In the genomic region with DNA sequence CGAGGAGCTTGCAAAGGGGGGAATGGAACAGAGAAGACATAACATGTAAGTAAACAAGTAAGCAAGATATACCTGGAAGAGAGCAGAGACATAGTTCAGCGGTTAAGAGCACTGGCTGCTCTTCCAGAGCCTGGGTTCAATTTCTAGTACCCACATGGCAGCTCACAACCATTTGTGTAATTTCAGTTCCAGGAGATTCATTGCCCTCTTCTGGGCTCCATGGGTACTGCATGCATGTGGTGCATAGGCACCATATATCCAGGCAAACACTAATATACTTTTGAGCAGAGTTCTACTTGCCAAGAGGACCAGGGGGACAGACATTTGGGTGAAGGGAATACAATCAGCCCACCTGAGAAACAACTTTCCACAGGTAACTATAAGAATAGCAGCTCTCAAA, we compare ENCODE assay signal across 9 mouse cellular contexts. TPM values are rescaled to one million over a fixed set of nuclear protein-coding genes. Genes with fewer than 3 reads are reported as not detected.
DNase-seq lines count a peak whose midpoint lies in the region; ATAC-seq lines count a peak whose summit lies in the region.
"Had no signal": no experiment of that assay in that cellular context is flagged by ENCODE, and none has a peak within 500 bp of the region (broad histone marks: within the 10 kb centered on the region; RNA-seq: fewer than 3 reads in every experiment).

No protein-coding gene starts in this region.

- WGBS in liver, embryonic 12.5 days (ENCODE audit: insufficient replicate concordance): 84% methylated on average over 2 of the region's 2 CpGs

- peaks cover 30% of the 10 kb centered on the region for H3K4me1 ChIP-seq in liver, embryonic 12.5 days

- H3K4me2 ChIP-seq in liver, embryonic 12.5 days: no peak overlapping the region

- no peak overlapping the region for H3K27ac ChIP-seq in liver, embryonic 12.5 days

- no peak overlapping the region for H3K9ac ChIP-seq in liver, embryonic 12.5 days

- peaks cover 100% of the 10 kb centered on the region for H3K36me3 ChIP-seq in liver, embryonic 12.5 days

- no peaks in the 10 kb centered on the region for H3K27me3 ChIP-seq in liver, embryonic 12.5 days (replicated peaks)

- no peak for ATAC-seq in liver, embryonic 12.5 days

- no peaks in the 10 kb centered on the region for H3K9me3 ChIP-seq in liver, embryonic 12.5 days (replicated peaks)

- no peak overlapping the region for H3K4me3 ChIP-seq in liver, embryonic 12.5 days

- peak; percentile 45 for DNase-seq in cerebellum, adult 9-10 months
- no peak for DNase-seq in cerebellum, adult 8-10 months
- DNase-seq in liver: peak; percentile 76
- peak; percentile 39 for DNase-seq in brain, adult 2 months (ENCODE audit: low read depth, low spot score)
- DNase-seq in kidney, adult 8-10 months: peak; percentile 27 to 74
- DNase-seq in mesoderm, embryonic 11.5 days (ENCODE audit: low read depth, low spot score): peak; percentile 64
- no peak for DNase-seq in ovary, postnatal 10 days (ENCODE audit: low spot score)

RNA-seq across cellular contexts. Expression of a gene that starts 29.8 kb away (rescaled TPM):
- 4.5 and 5.1 TPM in 2 replicates for polyA plus RNA-seq in liver, embryonic 12.5 days (2016; fragmentation: Nextera tagmentation; extraction: Ambion mirVana)

RNA-seq across cellular contexts. Expression of a gene that starts 38.9 kb away (rescaled TPM):
- polyA plus RNA-seq in liver, embryonic 12.5 days (2016; fragmentation: Nextera tagmentation; extraction: Ambion mirVana): 37.7 and 37.8 TPM in 2 replicates

RNA-seq across cellular contexts. Expression of a gene that starts 39.3 kb away (rescaled TPM):
- polyA plus RNA-seq in liver, embryonic 12.5 days (2016; fragmentation: Nextera tagmentation; extraction: Ambion mirVana): 0.12 and 0.19 TPM in 2 replicates
- polyA plus RNA-seq: large intestine, adult 2 months had no signal

Comparison
In these comparisons a context has a peak if more than half of its experiments do, and no peak if none do; other contexts are left out.
1. DNase-seq: peak in cerebellum, adult 9-10 months (single experiment), liver (single experiment), brain, adult 2 months (single experiment), kidney, adult 8-10 months (2 of 2) and mesoderm, embryonic 11.5 days (single experiment); none in cerebellum, adult 8-10 months (single experiment) and ovary, postnatal 10 days (single experiment).